Mouse (Mus musculus) hindbrain, postnatal 0 days (tissue): Measurements from ENCODE around the gene Fam131c. TPM values are rescaled to one million over a fixed set of nuclear protein-coding genes. Genes with fewer than 3 reads are reported as not detected.

Experiments used
- ATAC-seq: fragments of 200-750 bp; cut with Nextera tagmentation; 2 replicates; pipeline ENCODE4 v1.8.0; 2017; ENCODE audit warnings: mild to moderate bottlenecking, moderate TSS enrichment, moderate library complexity
- DNase-seq: peaks from one replicate; pipeline ENCODE4 v3.0.0-alpha.2; 2015; ENCODE audit warnings: low spot score
- H3K27ac ChIP-seq: fragments of 300-500 bp; sonication (generic); 2 replicates; pipeline ENCODE4 v1.5.1; 2014; ENCODE audit warnings: mild to moderate bottlenecking
- H3K27me3 ChIP-seq: fragments of 300-500 bp; sonication (generic); 2 replicates; pipeline ENCODE4 v1.6.1; 2014; ENCODE audit warnings: low read length, mixed read lengths; ENCODE audit not compliant: insufficient read depth
- H3K36me3 ChIP-seq: fragments of 300-500 bp; sonication (generic); 2 replicates; pipeline ENCODE4 v1.6.1; 2014; ENCODE audit warnings: low read length, mixed read lengths; ENCODE audit not compliant: insufficient read depth
- H3K4me1 ChIP-seq: fragments of 300-500 bp; sonication (generic); 2 replicates; pipeline ENCODE4 v1.6.1; 2014; ENCODE audit warnings: antibody characterized with exemption, low read length, mixed read lengths; ENCODE audit not compliant: insufficient read depth
- H3K4me2 ChIP-seq: fragments of 300-500 bp; sonication (generic); 2 replicates; pipeline ENCODE4 v1.6.1; 2014; ENCODE audit warnings: low read depth, mild to moderate bottlenecking, low read length, moderate library complexity, mixed read lengths
- H3K4me3 ChIP-seq: fragments of 300-500 bp; sonication (generic); 2 replicates; pipeline ENCODE4 v1.5.1; 2014; ENCODE audit warnings: low read length
- H3K9ac ChIP-seq: fragments of 300-500 bp; sonication (generic); replicated peaks from 2 replicates; pipeline ENCODE4 v1.6.1; 2014; ENCODE audit warnings: mild to moderate bottlenecking, low read length, moderate library complexity, mixed read lengths
- H3K9me3 ChIP-seq: fragments of 300-500 bp; sonication (generic); 2 replicates; pipeline ENCODE4 v1.6.1; 2016; ENCODE audit warnings: low read length, mixed read lengths
- CTCF ChIP-seq: IDR thresholded peaks from 2 replicates; pipeline ENCODE4 v1.5.1; 2016; ENCODE audit warnings: antibody characterized with exemption, control low read depth, low read depth
- WGBS: fragments of 180-500 bp; shearing (Covaris S2); extraction: QIAGEN DNeasy Blood & Tissue Kit; methylation state at CpG from one replicate; pipeline ENCODE4 v1.1.7; 2014; 5-methylcytosine and 5-hydroxymethylcytosine counted together
- polyA plus RNA-seq: library from polyadenylated mRNA; unstranded; fragments of >200 nt; fragmentation: Nextera tagmentation; extraction: Ambion mirVana; gene quantifications from 2 replicates; pipeline ENCODE4 v1.2.1, GENCODE M21; 2015
- total RNA-seq: library from RNA; depleted of rRNA; stranded (reverse); fragments of >200 nt; gene quantifications from 2 replicates; pipeline ENCODE4 v1.2.3, GENCODE M21; 2014

The Fam131c gene
- total and polyA plus RNA-seq, 2 experiments from 2014 or later: 46.3 to 95.3 TPM

DNA sequence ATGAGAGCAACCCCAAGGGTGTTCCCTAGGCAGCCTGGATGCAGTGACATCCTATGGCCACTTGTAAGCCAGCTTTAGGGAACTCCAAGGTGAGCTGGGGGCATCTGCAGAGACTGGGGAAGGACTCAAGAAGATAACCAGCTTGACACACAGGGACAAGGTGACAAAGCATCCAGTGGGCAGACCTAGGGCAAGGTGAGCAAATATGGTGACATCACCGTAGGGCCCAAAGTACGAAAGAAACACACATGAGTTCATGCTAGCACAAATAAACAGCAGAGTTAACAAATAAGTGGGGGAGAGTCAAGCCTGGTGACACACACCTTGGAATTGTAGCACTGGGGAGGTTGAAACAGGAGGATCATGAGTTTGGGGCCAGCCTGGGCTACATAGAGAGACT is 36.6 kb upstream of the Fam131c start:
- WGBS: 90% methylated on average over 2 of the region's 2 CpGs
- ATAC-seq: no peak
- H3K27ac ChIP-seq: no peak overlapping the region
- no peaks in the 10 kb centered on the region for H3K36me3 ChIP-seq
- no peaks in the 10 kb centered on the region for H3K27me3 ChIP-seq
- H3K4me3 ChIP-seq: no peak overlapping the region
- no peak for TF ChIP-seq CTCF
- H3K9ac ChIP-seq: no peak overlapping the region
- no peaks in the 10 kb centered on the region for H3K9me3 ChIP-seq
- H3K4me1 ChIP-seq: no peaks in the 10 kb centered on the region
- no peak for DNase-seq
- no peak overlapping the region for H3K4me2 ChIP-seq

- H3K9ac ChIP-seq: no peak overlapping the region
- H3K4me1 ChIP-seq: no peaks in the 10 kb centered on the region
- H3K36me3 ChIP-seq: no peaks in the 10 kb centered on the region
- H3K9me3 ChIP-seq: no peaks in the 10 kb centered on the region
- DNase-seq: no peak
- H3K4me3 ChIP-seq: no peak overlapping the region
- H3K4me2 ChIP-seq: no peak overlapping the region
- no peak overlapping the region for H3K27ac ChIP-seq
- ATAC-seq: no peak
- 88% methylated on average over 7 of the region's 7 CpGs for WGBS
- no peak for TF ChIP-seq CTCF
- H3K27me3 ChIP-seq: no peaks in the 10 kb centered on the region
Observed at GRCm38 (mm10) chr4:141332258-141332657, 35.8 kb upstream of the Fam131c start.

GRCm38 (mm10) chr4:141334695-141335094 is 33.3 kb upstream of the Fam131c start:
- DNase-seq (no peak), ATAC-seq (no peak; the same call in 1 of the 2 replicates)
- no peaks in the 10 kb centered on the region for H3K36me3 ChIP-seq
- H3K9me3 ChIP-seq: no peaks in the 10 kb centered on the region
- H3K4me1 ChIP-seq: no peaks in the 10 kb centered on the region
- H3K27ac ChIP-seq: peak overlapping the region; percentile 62; the same call in 1 of the 2 replicates
- no peaks in the 10 kb centered on the region for H3K27me3 ChIP-seq
- WGBS: 32% methylated on average over 5 of the region's 5 CpGs
- no peak overlapping the region for H3K4me2 ChIP-seq
- H3K4me3 ChIP-seq: no peak overlapping the region
- TF ChIP-seq CTCF: no peak
- no peak overlapping the region for H3K9ac ChIP-seq

DNA sequence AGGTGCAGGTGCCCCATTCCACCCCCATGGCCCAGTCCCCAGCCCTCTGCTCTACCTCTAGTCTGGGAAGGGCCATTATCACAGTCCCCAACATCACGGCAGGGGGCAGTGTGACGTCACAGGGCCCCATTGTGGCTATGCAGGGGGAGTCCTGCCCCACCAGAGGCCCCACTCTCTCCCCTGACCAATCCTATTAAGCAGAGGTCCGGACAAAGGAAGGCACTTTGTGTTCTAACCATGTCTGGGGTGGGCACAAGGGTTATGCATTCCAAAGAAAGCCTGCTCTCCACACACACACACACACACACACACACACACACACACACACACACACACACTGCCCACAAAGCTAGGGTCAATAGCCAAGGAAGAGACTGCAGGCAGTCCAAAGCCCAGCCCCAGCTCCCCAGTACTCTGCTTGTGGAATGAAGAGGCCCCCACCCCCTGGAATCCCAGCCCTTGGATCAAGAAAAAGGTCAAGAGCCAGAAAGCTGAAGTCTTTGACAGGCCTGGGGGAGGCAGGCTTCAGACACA is 32.7 kb upstream of the Fam131c start:
- H3K4me3 ChIP-seq: no peak overlapping the region
- TF ChIP-seq CTCF: peak; percentile 23
- WGBS: 14% methylated on average over 3 of the region's 3 CpGs
- DNase-seq (peak; percentile 64), ATAC-seq (peak; percentile 92)
- H3K36me3 ChIP-seq: no peaks in the 10 kb centered on the region
- no peaks in the 10 kb centered on the region for H3K4me1 ChIP-seq
- H3K9ac ChIP-seq: no peak overlapping the region
- no peak overlapping the region for H3K4me2 ChIP-seq
- H3K27me3 ChIP-seq: no peaks in the 10 kb centered on the region
- no peaks in the 10 kb centered on the region for H3K9me3 ChIP-seq
- H3K27ac ChIP-seq: peak overlapping the region; percentile 67; the same call in 1 of the 2 replicates

GRCm38 (mm10) chr4:141336196-141336595 is 31.8 kb upstream of the Fam131c start:
- H3K27ac ChIP-seq: no peak overlapping the region
- no peak overlapping the region for H3K9ac ChIP-seq
- no peak overlapping the region for H3K4me2 ChIP-seq
- no peak for ATAC-seq
- H3K36me3 ChIP-seq: no peaks in the 10 kb centered on the region
- WGBS: 36% methylated on average over 6 of the region's 6 CpGs
- H3K9me3 ChIP-seq: no peaks in the 10 kb centered on the region
- no peaks in the 10 kb centered on the region for H3K4me1 ChIP-seq
- no peaks in the 10 kb centered on the region for H3K27me3 ChIP-seq
- no peak overlapping the region for H3K4me3 ChIP-seq
- no peak for TF ChIP-seq CTCF
- DNase-seq: peak; percentile 54

DNA sequence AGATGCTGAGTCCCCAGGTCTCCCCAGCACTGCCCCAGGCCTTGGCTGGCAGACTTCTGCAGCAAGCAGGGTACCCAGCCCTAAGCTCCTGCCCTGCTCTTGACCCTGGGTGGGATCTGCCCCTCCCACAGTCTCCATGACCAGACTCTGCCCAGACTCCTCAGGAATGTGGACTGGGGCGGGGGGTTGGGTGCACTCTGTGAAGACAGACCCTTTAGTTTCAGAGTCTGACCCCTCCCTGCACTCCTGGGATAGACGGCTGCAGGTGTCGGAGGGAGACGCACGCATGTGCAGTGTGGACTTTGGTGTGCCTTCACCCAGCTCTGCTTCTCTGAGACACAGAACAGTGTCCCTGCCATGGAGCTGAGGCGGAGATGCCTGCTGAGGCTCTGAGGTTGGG is 30.0 kb upstream of the Fam131c start:
- Histone ChIP-seq H3K9me3 (no peaks in the 10 kb centered on the region), H3K27me3 (no peaks in the 10 kb centered on the region), H3K4me2 (no peak overlapping the region), H3K4me1 (no peaks in the 10 kb centered on the region), H3K36me3 (no peaks in the 10 kb centered on the region), H3K27ac (no peak overlapping the region), H3K4me3 (no peak overlapping the region), H3K9ac (no peak overlapping the region)
- no peak for DNase-seq
- no peak for TF ChIP-seq CTCF
- ATAC-seq: no peak
- WGBS: 40% methylated on average over 6 of the region's 6 CpGs

DNA sequence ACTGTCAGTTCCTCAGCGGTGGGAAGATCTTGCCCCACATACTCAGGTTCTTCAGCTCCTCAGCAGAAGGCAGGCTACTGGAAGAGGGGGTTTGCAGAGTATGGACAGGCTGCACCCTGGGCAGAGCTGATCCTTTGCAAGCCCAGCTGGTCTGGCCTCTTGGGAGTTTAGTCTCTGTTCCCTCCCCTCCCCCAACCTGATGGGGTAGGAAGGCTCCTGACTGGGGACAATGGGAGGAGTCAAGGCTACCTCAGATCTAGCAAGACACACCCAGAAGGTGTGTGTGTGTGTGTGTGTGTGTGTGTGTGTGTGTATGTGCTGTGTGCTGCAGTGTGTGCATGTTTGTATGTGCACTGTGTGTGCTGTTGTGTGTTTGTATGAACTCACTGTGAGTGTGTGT is 29.2 kb upstream of the Fam131c start:
- Histone ChIP-seq H3K27ac (no peak overlapping the region), H3K4me2 (no peak overlapping the region), H3K9me3 (no peaks in the 10 kb centered on the region), H3K27me3 (no peaks in the 10 kb centered on the region), H3K4me1 (no peaks in the 10 kb centered on the region), H3K9ac (no peak overlapping the region), H3K36me3 (no peaks in the 10 kb centered on the region), H3K4me3 (no peak overlapping the region)
- DNase-seq: no peak
- ATAC-seq: no peak
- WGBS: 17% methylated on average over 1 of the region's 1 CpGs
- TF ChIP-seq CTCF: no peak
